11 mouse cellular contexts compared by ENCODE assay signal in the genomic region with DNA sequence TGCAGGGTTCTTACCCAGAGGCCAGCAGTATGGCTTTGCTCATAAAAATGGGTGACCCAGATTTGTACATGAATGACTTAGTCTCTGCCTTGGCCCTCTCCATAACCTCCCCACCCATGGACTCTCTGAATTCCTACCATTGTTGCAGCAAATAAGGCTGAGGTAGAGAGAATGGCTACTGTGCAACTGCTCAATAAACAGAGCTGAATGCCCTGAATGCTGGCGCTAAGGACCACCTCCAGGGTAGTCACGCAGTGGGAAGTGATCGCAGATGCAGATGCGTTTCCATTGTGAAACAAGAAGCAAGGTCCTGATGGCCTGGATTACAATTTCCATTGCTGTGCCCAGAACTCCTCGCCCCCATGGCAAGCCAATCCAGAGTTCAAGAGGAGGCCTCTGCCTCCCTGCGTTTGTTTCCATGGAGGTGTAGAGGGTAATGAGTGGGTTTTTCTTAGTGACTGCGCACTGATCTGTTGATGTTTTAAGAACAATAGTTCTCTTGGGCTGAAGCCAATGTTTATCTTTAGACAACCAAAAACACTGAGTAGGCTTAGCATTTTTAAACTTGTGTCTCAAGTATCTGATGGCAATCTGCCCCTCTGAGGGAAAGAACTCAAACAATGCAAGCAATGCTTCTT. TPM values are rescaled to one million over a fixed set of nuclear protein-coding genes. Genes with fewer than 3 reads are reported as not detected.
DNase-seq lines count a peak whose midpoint lies in the region; ATAC-seq lines count a peak whose summit lies in the region.
"Had no signal": no experiment of that assay in that cellular context is flagged by ENCODE, and none has a peak within 500 bp of the region (broad histone marks: within the 10 kb centered on the region; RNA-seq: fewer than 3 reads in every experiment).

No protein-coding gene starts in this region.

- no peaks in the 10 kb centered on the region for H3K27me3 ChIP-seq in hindbrain, embryonic 14.5 days (ENCODE audit: control insufficient read depth, insufficient read depth, low read length)
- H3K27me3 ChIP-seq in midbrain, embryonic 14.5 days (ENCODE audit: control insufficient read depth, insufficient read depth, low read length), result no peaks in the 10 kb centered on the region
- H3K27me3 ChIP-seq: heart, embryonic 13.5 days; liver, embryonic 15.5 days had no signal

- no peak overlapping the region for H3K27ac ChIP-seq in hindbrain, embryonic 14.5 days
- H3K27ac ChIP-seq in midbrain, embryonic 14.5 days (replicated peaks; ENCODE audit: low read depth, low read length), result no peak overlapping the region
- H3K27ac ChIP-seq: heart, embryonic 13.5 days; kidney, postnatal 0 days; liver, embryonic 15.5 days had no signal

- no peak overlapping the region for H3K4me3 ChIP-seq in hindbrain, embryonic 14.5 days (replicated peaks; ENCODE audit: low read length)
- no peak overlapping the region for H3K4me3 ChIP-seq in midbrain, embryonic 14.5 days (replicated peaks; ENCODE audit: low read depth, low read length)
- H3K4me3 ChIP-seq: heart, embryonic 13.5 days; liver, embryonic 15.5 days had no signal

- WGBS in hindbrain, embryonic 14.5 days, result 13% methylated on average over 7 of the region's 7 CpGs
- 25% methylated on average over 7 of the region's 7 CpGs for WGBS in midbrain, embryonic 14.5 days

- H3K4me2 ChIP-seq in hindbrain, embryonic 14.5 days (replicated peaks), result no peak overlapping the region
- no peak overlapping the region for H3K4me2 ChIP-seq in midbrain, embryonic 14.5 days (ENCODE audit: low read length)
- H3K4me2 ChIP-seq: heart, embryonic 13.5 days; liver, embryonic 15.5 days had no signal

- peak; percentile 22 for DNase-seq in NIH3T3 (ENCODE audit: low read depth)
- DNase-seq in embryo, embryonic 10 days (ENCODE audit: low spot score), result peak; percentile 7
- DNase-seq in hindbrain, embryonic 14.5 days (ENCODE audit: low spot score), result no peak
- DNase-seq in midbrain, embryonic 14.5 days, result peak; percentile 31
- DNase-seq in urinary bladder, postnatal 4 days (ENCODE audit: low spot score in 2 of 2), result no peak
- no peak for DNase-seq in thymus, postnatal 10 days (ENCODE audit: low spot score in 2 of 2)
- DNase-seq in cerebellum, postnatal 25 days, result no peak
- DNase-seq in spleen, postnatal 36 days (ENCODE audit: low spot score in 2 of 2), result no peak

- no peaks in the 10 kb centered on the region for H3K9me3 ChIP-seq in hindbrain, embryonic 14.5 days (ENCODE audit: control insufficient read depth, low read length)
- no peaks in the 10 kb centered on the region for H3K9me3 ChIP-seq in midbrain, embryonic 14.5 days (ENCODE audit: control insufficient read depth, low read length)
- H3K9me3 ChIP-seq: heart, embryonic 13.5 days; liver, embryonic 15.5 days had no signal

- H3K4me1 ChIP-seq in hindbrain, embryonic 14.5 days (replicated peaks; ENCODE audit: control insufficient read depth, insufficient read depth, low read length), result no peaks in the 10 kb centered on the region
- H3K4me1 ChIP-seq in midbrain, embryonic 14.5 days (ENCODE audit: control insufficient read depth, insufficient read depth, low read length), result no peaks in the 10 kb centered on the region
- H3K4me1 ChIP-seq: liver, embryonic 15.5 days had no signal

- H3K9ac ChIP-seq in hindbrain, embryonic 14.5 days, result no peak overlapping the region
- H3K9ac ChIP-seq in midbrain, embryonic 14.5 days (replicated peaks; ENCODE audit: low read length), result no peak overlapping the region
- H3K9ac ChIP-seq: heart, embryonic 13.5 days; liver, embryonic 15.5 days had no signal

- H3K36me3 ChIP-seq in hindbrain, embryonic 14.5 days (replicated peaks; ENCODE audit: control insufficient read depth, insufficient read depth), result no peaks in the 10 kb centered on the region
- H3K36me3 ChIP-seq in midbrain, embryonic 14.5 days (ENCODE audit: control insufficient read depth, insufficient read depth, low read length), result no peaks in the 10 kb centered on the region
- H3K36me3 ChIP-seq: heart, embryonic 13.5 days; liver, embryonic 15.5 days had no signal

- ATAC-seq in hindbrain, embryonic 14.5 days (ENCODE audit: low FRiP score), result peak; percentile 68; the same call in 1 of the 2 replicates
- peak; percentile 49 for ATAC-seq in midbrain, embryonic 14.5 days (ENCODE audit: low FRiP score, low TSS enrichment)

RNA-seq across cellular contexts. Expression of gene Sema3e, which starts 42.5 kb away (rescaled TPM):
- 5.5 TPM in 2 replicates for polyA plus RNA-seq in hindbrain, embryonic 14.5 days (2014; fragmentation: Nextera tagmentation; extraction: Ambion mirVana)
- 2.4 and 3.1 TPM in 2 replicates for polyA plus RNA-seq in midbrain, embryonic 14.5 days (2014; fragmentation: Nextera tagmentation; extraction: Ambion mirVana)

Comparison
In these comparisons a context has a peak if more than half of its experiments do, and no peak if none do; other contexts are left out.
1. DNase-seq: peak in NIH3T3 (single experiment), embryo, embryonic 10 days (single experiment) and midbrain, embryonic 14.5 days (single experiment); none in hindbrain, embryonic 14.5 days (single experiment), urinary bladder, postnatal 4 days (0 of 2), thymus, postnatal 10 days (0 of 2), cerebellum, postnatal 25 days (0 of 2) and spleen, postnatal 36 days (0 of 2).